Mouse (Mus musculus) embryonic facial prominence, embryonic 12.5 days (tissue): ENCODE measurements around the gene Coasy. TPM values are rescaled to one million over a fixed set of nuclear protein-coding genes. Genes with fewer than 3 reads are reported as not detected.

Experiments used
- polyA plus RNA-seq: library from polyadenylated mRNA; unstranded; fragments of >200 nt; fragmentation: Nextera tagmentation; extraction: Ambion mirVana; gene quantifications from 2 replicates; pipeline ENCODE4 v1.2.1, GENCODE M21; 2016

The Coasy gene
- polyA plus RNA-seq, 1 experiment from 2014 or later = 45.6 TPM

Other genes starting within 250 kb of the Coasy start
- gene Stat5b, start 231.8 kb upstream of the Coasy start, polyA plus RNA-seq = 22.7 TPM in 2 replicates
- gene Stat5a, start 223.2 kb upstream of the Coasy start, polyA plus RNA-seq = 4.4 and 5.5 TPM in 2 replicates
- gene Stat3, start 143.0 kb upstream of the Coasy start, polyA plus RNA-seq = 38.4 and 39.4 TPM in 2 replicates
- 68.4 and 69.6 TPM in 2 replicates for gene Cavin1, start 111.7 kb upstream of the Coasy start, polyA plus RNA-seq
- 32.8 and 33.7 TPM in 2 replicates for gene Atp6v0a1, start 73.1 kb upstream of the Coasy start, polyA plus RNA-seq
- gene Naglu, start 12.6 kb upstream of the Coasy start, polyA plus RNA-seq = 9.4 and 9.5 TPM in 2 replicates
- gene Hsd17b1, start 4.2 kb upstream of the Coasy start, polyA plus RNA-seq = 0.15 TPM in 1 of 2 replicates, not detected in the other
- 37.8 and 42.8 TPM in 2 replicates for gene Mlx, start 4.7 kb downstream of the Coasy start, polyA plus RNA-seq
- 45.7 and 46.0 TPM in 2 replicates for gene Psmc3ip, start 12.9 kb downstream of the Coasy start, polyA plus RNA-seq
- gene Retreg3, start 37.3 kb downstream of the Coasy start, polyA plus RNA-seq = 17.0 and 18.6 TPM in 2 replicates
- 81.7 and 83.6 TPM in 2 replicates for gene Tubg1, start 37.4 kb downstream of the Coasy start, polyA plus RNA-seq
- gene Tubg2, start 73.3 kb downstream of the Coasy start, polyA plus RNA-seq = 9.4 and 10.8 TPM in 2 replicates
- 0.50 and 0.60 TPM in 2 replicates for gene Cntnap1, start 88.0 kb downstream of the Coasy start, polyA plus RNA-seq
- gene Plekhh3, start 88.8 kb downstream of the Coasy start, polyA plus RNA-seq = 10.3 and 11.9 TPM in 2 replicates
- gene Ccr10, start 92.9 kb downstream of the Coasy start, polyA plus RNA-seq = 0.13 and 0.24 TPM in 2 replicates
- 15.6 and 17.3 TPM in 2 replicates for gene Ezh1, start 143.9 kb downstream of the Coasy start, polyA plus RNA-seq
- gene Ramp2, start 163.5 kb downstream of the Coasy start, polyA plus RNA-seq = 80.2 and 86.9 TPM in 2 replicates
- gene Vps25, start 171.1 kb downstream of the Coasy start, polyA plus RNA-seq = 93.6 and 99.3 TPM in 2 replicates
- gene Wnk4, start 178.0 kb downstream of the Coasy start, polyA plus RNA-seq = 7.7 and 8.0 TPM in 2 replicates
- gene Cntd1, start 196.4 kb downstream of the Coasy start, polyA plus RNA-seq = 1.4 and 2.0 TPM in 2 replicates
- gene Coa3, start 196.5 kb downstream of the Coasy start, polyA plus RNA-seq = 201 and 209 TPM in 2 replicates
- gene Becn1, start 219.7 kb downstream of the Coasy start, polyA plus RNA-seq = 131 and 137 TPM in 2 replicates
- 163 and 172 TPM in 2 replicates for gene Psme3, start 233.6 kb downstream of the Coasy start, polyA plus RNA-seq
- 1.8 and 2.4 TPM in 2 replicates for gene Aoc2, start 242.5 kb downstream of the Coasy start, polyA plus RNA-seq
- 0.04 TPM in 1 of 2 replicates, not detected in the other for gene Aoc3, start 248.0 kb downstream of the Coasy start, polyA plus RNA-seq